Mouse (Mus musculus) heart, embryonic 16.5 days (tissue): ENCODE measurements around the gene Gabra3. TPM values are rescaled to one million over a fixed set of nuclear protein-coding genes. Genes with fewer than 3 reads are reported as not detected.

Experiments used
- microRNA counts: library from miRNA; unstranded; fragments of <30 nt; microRNA quantifications from one replicate; lab custom pipeline; 2016
- microRNA-seq: library from miRNA; unstranded; fragments of <30 nt; microRNA quantifications from one replicate; pipeline ENCODE4, GENCODE M21; 2017
- polyA plus RNA-seq: library from polyadenylated mRNA; unstranded; fragments of >200 nt; fragmentation: Nextera tagmentation; extraction: Ambion mirVana; gene quantifications from 2 replicates; pipeline ENCODE4 v1.2.1, GENCODE M21; 2015

Gene Gabra3
- polyA plus RNA-seq, 1 experiment from 2014 or later = 1.4 TPM

MicroRNAs within 50 kb of the gene (microRNA counts, 519-probe panel; counts per million panel counts)
- microRNA mmu-miR-105 (lab: Ali Mortazavi, UCI) = 2,519 counts per million, percentile 60 among the panel's probes with 10 or more counts
- microRNA mmu-miR-767 (lab: Ali Mortazavi, UCI) = 1,799 counts per million, percentile 13 among the panel's probes with 10 or more counts

Small RNA genes within 50 kb of the gene (microRNA-seq; reads per million reads assigned to microRNA genes)
- gene Mir105 = not detected
- gene Mir767 = not detected

Other genes with a start within 250 kb of the Gabra3 start
- gene Gabrq, start 168.3 kb upstream of the Gabra3 start, polyA plus RNA-seq = 0.11 and 0.12 TPM in 2 replicates